Mouse (Mus musculus) inflammation-experienced regulatory T-cells (primary cell): ENCODE results near the gene Trmt2b. TPM values are rescaled to one million over a fixed set of nuclear protein-coding genes. Genes with fewer than 3 reads are reported as not detected.

Experiments
- polyA plus RNA-seq, 2 experiments: library from polyadenylated mRNA; unstranded; fragments of 100-300 nt; shearing (Covaris generic); gene quantifications; one replicate each; pipeline ENCODE4 v1.2.1; 2017

Trmt2b gene
- 10 to 100 TPM; 27.6 to 34.6 TPM for polyA plus RNA-seq

DNA sequence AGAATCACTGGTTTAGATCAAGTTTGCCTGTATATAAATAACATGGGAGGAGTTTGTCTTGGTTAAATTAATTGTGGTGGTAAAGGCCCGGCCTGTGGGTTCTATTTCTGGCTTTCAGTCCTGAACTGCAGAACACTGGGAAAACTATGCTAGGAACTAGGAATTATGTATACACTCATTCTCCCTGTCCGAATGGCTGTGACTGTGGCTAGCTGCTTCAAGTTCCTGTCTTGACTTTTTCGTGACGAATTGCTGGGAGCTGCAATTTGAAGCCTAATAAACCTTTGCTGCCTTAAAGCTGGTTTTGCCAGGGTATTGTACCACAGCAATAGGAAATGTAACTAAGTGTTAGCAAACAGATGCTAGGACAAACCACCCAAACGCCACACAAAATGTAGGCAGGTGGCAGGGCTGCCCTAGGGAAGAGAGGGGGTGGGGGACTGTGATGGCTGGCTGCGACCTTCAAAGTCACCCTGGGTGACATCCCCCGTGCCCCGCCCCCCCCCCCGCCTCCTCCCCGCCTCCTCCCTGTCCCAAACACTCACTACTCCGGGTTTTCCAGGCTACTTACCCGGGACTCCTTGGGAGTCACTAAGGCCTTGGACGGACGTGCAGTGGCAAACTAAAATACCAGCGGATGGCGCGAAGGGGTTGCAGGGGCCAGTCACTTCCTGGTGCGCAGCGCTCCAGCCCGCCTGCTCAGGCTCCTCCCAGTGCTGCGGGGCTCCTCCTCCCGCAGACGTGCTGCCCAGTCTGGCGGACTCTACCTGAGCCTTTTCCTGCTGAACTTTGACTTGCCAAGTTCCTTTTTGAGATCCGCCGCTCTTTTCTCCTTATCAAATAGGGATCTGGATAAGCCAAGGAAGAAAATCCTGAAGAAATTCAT is at the start of gene Trmt2b:
Trmt2b (minus strand) TSS at position 710 of the 886 bp plus-strand sequence.

GRCm38 (mm10) chrX:134307534-134308274 is 30.9 kb upstream of the Trmt2b start, which contains the start of gene Cenpi:
TSS of gene Cenpi (plus strand) at chrX:134308084.

GRCm38 (mm10) chrX:134221856-134222255 is 54.9 kb downstream of the Trmt2b start, which contains the start of gene Nox1:
TSS of gene Nox1 (minus strand) at chrX:134221956.

GRCm38 (mm10) chrX:134187201-134187600 is 89.6 kb downstream of the Trmt2b start, which contains the start of gene Arl13a:
TSS of gene Arl13a (plus strand) at chrX:134187501.

Other genes starting within 250 kb of the Trmt2b start
- 10 to 100 TPM; 41.8 to 45.8 TPM for gene Cstf2, start 217.8 kb downstream of the Trmt2b start, polyA plus RNA-seq
- gene Xkrx, start 114.9 kb downstream of the Trmt2b start, polyA plus RNA-seq: 1 to 10 TPM; 1.6 to 2.0 TPM
- under 1 TPM in 1 of 2 experiments, not detected in 1; 0.24 TPM for gene Arl13a, start 89.5 kb downstream of the Trmt2b start, polyA plus RNA-seq
- gene Nox1, start 55.0 kb downstream of the Trmt2b start, polyA plus RNA-seq: 1 to 10 TPM in 1 of 2 experiments, under 1 TPM in 1; 0.75 to 1.4 TPM
- under 1 TPM in 1 of 2 experiments, not detected in 1; 0.16 TPM for gene Tmem35a, start 18.2 kb upstream of the Trmt2b start, polyA plus RNA-seq
- gene Cenpi, start 31.1 kb upstream of the Trmt2b start, polyA plus RNA-seq: 1 to 10 TPM in 1 of 2 experiments, not detected in 1; 1.1 TPM
- under 1 TPM in 1 of 2 experiments, not detected in 1; 0.20 TPM for gene Drp2, start 127.6 kb upstream of the Trmt2b start, polyA plus RNA-seq
- under 1 TPM; 0.19 to 0.92 TPM for gene Taf7l, start 199.5 kb upstream of the Trmt2b start, polyA plus RNA-seq